Comparison of ENCODE assay signal across 9 mouse cellular contexts in the genomic region with DNA sequence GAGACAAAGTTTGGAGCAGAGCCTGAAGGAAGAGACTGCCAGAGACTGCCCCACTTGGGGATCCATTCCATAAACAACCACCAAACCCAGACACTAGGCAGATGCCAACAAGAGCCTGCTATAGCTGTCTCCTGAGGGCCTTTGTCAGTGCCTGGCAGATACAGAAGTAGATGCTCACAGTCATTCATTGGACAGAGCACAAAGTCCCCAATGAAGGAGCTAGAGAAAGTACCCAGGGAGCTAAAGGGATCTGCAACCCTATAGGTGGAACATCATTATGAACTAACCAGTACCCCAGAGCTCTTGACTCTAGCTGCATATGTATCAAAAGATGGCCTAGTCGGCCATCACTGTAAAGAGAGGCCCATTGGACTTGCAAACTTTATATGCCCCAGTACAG. TPM values are rescaled to one million over a fixed set of nuclear protein-coding genes. Genes with fewer than 3 reads are reported as not detected.
DNase-seq lines count a peak whose midpoint lies in the region; ATAC-seq and TF ChIP-seq lines count a peak whose summit lies in the region.
"Not testable (repeated sequence)": the region's sequence is repeated elsewhere in the genome, so short reads cannot be mapped to it uniquely, and the experiment has no call there.
"Had no signal": no experiment of that assay in that cellular context is flagged by ENCODE, and none has a peak within 500 bp of the region (broad histone marks: within the 10 kb centered on the region; RNA-seq: fewer than 3 reads in every experiment).

No protein-coding gene starts in this region.

- not testable (repeated sequence) for H3K4me2 ChIP-seq in lung, embryonic 16.5 days (ENCODE audit: low read depth, low read length); midbrain, embryonic 15.5 days

- H3K9ac ChIP-seq in heart, adult 2 months (ENCODE audit: low read depth, low read length); lung, embryonic 16.5 days (ENCODE audit: low read length); midbrain, embryonic 15.5 days: not testable (repeated sequence)

- not testable (repeated sequence) for H3K27me3 ChIP-seq in heart, adult 2 months (ENCODE audit: control insufficient read depth, insufficient read depth, low read length); kidney, adult 2 months (replicated peaks; ENCODE audit: control insufficient read depth, insufficient read depth, low read length); lung, embryonic 16.5 days (ENCODE audit: control insufficient read depth, insufficient read depth, low read depth, low read length); midbrain, embryonic 15.5 days (replicated peaks)

- H3K9me3 ChIP-seq in lung, embryonic 16.5 days (ENCODE audit: control insufficient read depth, low read length); midbrain, embryonic 15.5 days: not testable (repeated sequence)

- H3K36me3 ChIP-seq in heart, adult 2 months (ENCODE audit: control insufficient read depth, insufficient read depth, low read length): peaks cover 20% of the 10 kb centered on the region
- peaks cover 10% of the 10 kb centered on the region for H3K36me3 ChIP-seq in kidney, adult 2 months (ENCODE audit: control insufficient read depth, insufficient read depth, low read length)
- not testable (repeated sequence) for H3K36me3 ChIP-seq in lung, embryonic 16.5 days (ENCODE audit: control insufficient read depth, insufficient read depth, low read length); midbrain, embryonic 15.5 days (replicated peaks)

- not testable (repeated sequence) for TF ChIP-seq CTCF in gastrocnemius, adult 2 months (IDR thresholded peaks at IDR 0.05); heart, adult 2 months (IDR thresholded peaks at IDR 0.05); kidney, adult 2 months (conservative IDR thresholded peaks at IDR 0.05; ENCODE audit: insufficient read depth, insufficient read length, low read depth, low read length)

- H3K4me3 ChIP-seq in gastrocnemius, adult 2 months: peak overlapping the region; percentile 90
- not testable (repeated sequence) for H3K4me3 ChIP-seq in heart, adult 2 months; kidney, adult 2 months (ENCODE audit: insufficient read depth, low read depth, low read length); lung, embryonic 16.5 days (ENCODE audit: low read length); midbrain, embryonic 15.5 days

- peak; percentile 38 for DNase-seq in NIH3T3 (ENCODE audit: low read depth)
- DNase-seq in gastrocnemius, adult 2 months; kidney, adult 2 months: not testable (repeated sequence)
- DNase-seq in heart, adult 2 months: peak in 1 of 2 experiments; percentile 25

- not testable (repeated sequence) for TF ChIP-seq POLR2A in heart, adult 2 months (IDR thresholded peaks at IDR 0.05; ENCODE audit: insufficient read depth, low read depth, low read length); kidney, adult 2 months (IDR thresholded peaks at IDR 0.05; ENCODE audit: low read depth, low read length)

- TF ChIP-seq EP300 in heart, adult 2 months (IDR thresholded peaks at IDR 0.05; ENCODE audit: insufficient read depth, low read depth, low read length): not testable (repeated sequence)

- H3K27ac ChIP-seq in gastrocnemius, adult 2 months: peak overlapping the region; percentile 96
- H3K27ac ChIP-seq in heart, adult 2 months: peak overlapping the region; percentile 99
- H3K27ac ChIP-seq in kidney, adult 2 months (ENCODE audit: insufficient read depth, low read depth, low read length): peak overlapping the region; percentile 85
- peak overlapping the region; percentile 10; the same call in 1 of the 2 replicates for H3K27ac ChIP-seq in lung, embryonic 16.5 days (ENCODE audit: low read length)
- not testable (repeated sequence) for H3K27ac ChIP-seq in midbrain, embryonic 15.5 days

- not testable (repeated sequence) for H3K4me1 ChIP-seq in heart, adult 2 months (ENCODE audit: control insufficient read depth, insufficient read depth, low read length); lung, embryonic 16.5 days (replicated peaks; ENCODE audit: control insufficient read depth, insufficient read depth, low read length); midbrain, embryonic 15.5 days
- H3K4me1 ChIP-seq in kidney, adult 2 months (ENCODE audit: control insufficient read depth, insufficient read depth, low read length): peaks cover 18% of the 10 kb centered on the region; the same call in 1 of the 2 replicates

- not testable (repeated sequence) for H3K79me2 ChIP-seq in heart, adult 2 months (replicated peaks; ENCODE audit: control insufficient read depth, insufficient read depth, low read length)

- 45% methylated on average over 1 of the region's 1 CpGs for WGBS in heart, adult 2 months
- WGBS in kidney, adult 2 months: 47% methylated on average over 1 of the region's 1 CpGs
- WGBS in lung, embryonic 16.5 days: 67% methylated on average over 1 of the region's 1 CpGs
- WGBS in midbrain, embryonic 15.5 days: 73% methylated on average over 1 of the region's 1 CpGs

- intact Hi-C loops in gastrocnemius, adult 2 months (cut with DNase I): loop anchor here (2.0 to 5.0 kb wide), 2 partner anchors 37 to 88 kb away; no protein-coding TSS in a partner anchor
- intact Hi-C loops in heart, adult 2 months (cut with DNase I): loop anchor here (1.0 to 10.0 kb wide), 7 partner anchors 36 to 355 kb away; a partner anchor contains a TSS

- ATAC-seq in lung, embryonic 16.5 days (ENCODE audit: low read depth): not testable (repeated sequence)
- ATAC-seq in midbrain, embryonic 15.5 days (replicated peaks): 0 out of 2 replicates have a peak, but pooled peaks have one; percentile 7

RNA-seq across cellular contexts. Expression of a gene that starts 0.6 kb away (rescaled TPM):
- total RNA-seq in gastrocnemius, adult 2 months (2021): 100 to 1,000 TPM in 1 of 2 experiments, 10 to 100 TPM in 1; 73.7 to 109 TPM
- 10 to 100 TPM; 28.7 to 40.7 TPM for total RNA-seq in heart, adult 2 months (2021)
- polyA plus RNA-seq in heart, adult 2 months (2012; rRNA removed): 32.4 and 47.0 TPM in 2 replicates
- polyA plus RNA-seq in kidney, adult 2 months (2012; rRNA removed): 42.9 and 67.0 TPM in 2 replicates
- polyA plus RNA-seq in lung, embryonic 16.5 days (2015; fragmentation: Nextera tagmentation; extraction: Ambion mirVana): 2.0 and 2.3 TPM in 2 replicates
- polyA plus RNA-seq in midbrain, embryonic 15.5 days (2015; fragmentation: Nextera tagmentation; extraction: Ambion mirVana): not detected in 2 replicates
- polyA plus RNA-seq: forebrain, embryonic 11.5 days; heart, embryonic 10.5 days; hindbrain, embryonic 10.5 days had no signal

Comparison
In these comparisons a context has a peak if more than half of its experiments do, and no peak if none do; other contexts are left out.
1. RNA of a gene that starts 0.6 kb away (polyA plus RNA-seq): 42.9 to 67.0 TPM in kidney, adult 2 months and 32.4 to 47.0 TPM in heart, adult 2 months; 2.0 to 2.3 TPM in lung, embryonic 16.5 days and not detected in midbrain, embryonic 15.5 days; every median in the first group is over 10 times any median in the second.